Mouse (Mus musculus): ENCODE data around the gene Sec24a.

DNA sequence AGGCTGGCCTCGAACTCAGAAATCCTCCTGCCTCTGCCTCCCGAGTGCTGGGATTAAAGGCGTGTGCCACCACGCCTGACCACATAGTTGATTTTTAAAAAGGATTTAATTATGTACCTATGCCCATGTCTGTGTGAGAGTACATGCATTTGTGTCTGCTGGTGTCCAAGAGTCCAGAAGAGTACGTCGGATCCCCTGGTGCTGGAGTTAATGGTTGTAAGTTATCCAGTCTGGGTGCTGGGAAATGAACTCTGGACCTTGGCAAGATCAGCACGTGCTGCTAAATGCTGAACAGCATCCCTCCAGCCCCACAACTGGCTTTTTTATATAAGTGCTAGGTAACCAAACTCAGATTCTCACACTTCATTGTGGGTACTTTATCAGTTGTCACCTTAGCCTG lies 92.6 kb downstream of the Sec24a start:
- no peak for TF ChIP-seq EP300 (IDR thresholded peaks at IDR 0.05; ENCODE audit: insufficient read depth, low read depth, low read length)
- TF ChIP-seq CTCF (IDR thresholded peaks at IDR 0.05): no peak
- no peak for TF ChIP-seq POLR2A (IDR thresholded peaks at IDR 0.05; ENCODE audit: insufficient read depth, low read depth, low read length)

All from heart, adult 2 months (tissue).